Mouse (Mus musculus) kidney, adult 11 months (tissue): Measurements from ENCODE around the gene 2410131K14Rik.
A peak's percentile ranks its signal among the peaks of the same experiment; 100 is the strongest.

Source experiments
- DNase-seq: peaks from one replicate; pipeline ENCODE4 v3.0.0; 2022

Gene 2410131K14Rik

GRCm38 (mm10) chr5:118262418-118262817 lies 17.4 kb downstream of the 2410131K14Rik start:
- DNase-seq: no peak

GRCm38 (mm10) chr5:118264279-118264678 lies 19.3 kb downstream of the 2410131K14Rik start:
- no peak for DNase-seq

GRCm38 (mm10) chr5:118265366-118265765 lies 20.3 kb downstream of the 2410131K14Rik start:
- no peak for DNase-seq

- no peak for DNase-seq
Observed at GRCm38 (mm10) chr5:118266309-118266708, 21.3 kb downstream of the 2410131K14Rik start.

- peak; percentile 73 for DNase-seq
Observed at GRCm38 (mm10) chr5:118268987-118269386, 24.0 kb downstream of the 2410131K14Rik start.

GRCm38 (mm10) chr5:118271449-118272110 lies 26.6 kb downstream of the 2410131K14Rik start:
- DNase-seq: no peak

GRCm38 (mm10) chr5:118273446-118273845 lies 28.4 kb downstream of the 2410131K14Rik start:
- no peak for DNase-seq

DNA sequence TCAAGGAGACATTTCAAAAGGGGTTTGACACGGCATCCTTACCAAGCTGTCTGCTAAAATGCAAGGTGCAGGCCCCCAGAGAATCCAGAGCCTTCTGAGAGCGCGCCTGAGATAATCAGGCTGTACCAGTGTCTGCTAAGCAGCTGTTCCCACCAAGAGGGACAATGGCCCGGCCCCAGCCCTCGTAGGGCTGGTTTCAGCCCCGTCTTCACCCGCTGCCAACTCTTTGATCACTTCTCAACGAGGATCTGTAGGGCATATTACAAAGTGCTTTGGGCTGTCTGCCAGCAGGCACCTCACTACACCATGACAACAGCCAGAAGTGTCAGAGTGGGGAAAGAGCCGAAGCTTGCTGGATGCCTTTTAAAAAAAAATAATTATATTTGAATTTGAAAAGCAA lies 29.5 kb downstream of the 2410131K14Rik start:
- DNase-seq: no peak

DNA sequence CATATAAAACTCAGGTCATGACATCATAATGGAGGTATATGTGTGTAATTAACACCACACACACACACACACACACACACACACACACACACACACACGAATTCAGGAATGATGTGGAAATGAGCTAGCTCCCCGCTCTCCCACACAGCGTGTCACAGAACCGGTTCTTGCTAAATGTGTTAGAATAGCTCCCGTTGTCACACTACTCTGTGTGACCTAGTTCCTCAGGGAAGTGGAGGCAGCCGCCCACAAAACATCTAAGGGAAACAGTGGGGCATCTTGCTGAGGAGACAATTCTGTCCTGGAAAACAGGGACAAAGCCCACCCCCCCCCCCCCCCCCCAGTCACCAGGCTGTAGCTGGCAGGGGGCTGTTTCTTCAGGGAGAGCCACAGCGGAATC lies 31.3 kb downstream of the 2410131K14Rik start:
- DNase-seq: no peak

GRCm38 (mm10) chr5:118276711-118277110 lies 31.7 kb downstream of the 2410131K14Rik start:
- DNase-seq: no peak

GRCm38 (mm10) chr5:118277741-118278495 lies 32.9 kb downstream of the 2410131K14Rik start:
- DNase-seq: no peak

- DNase-seq: no peak
Observed at GRCm38 (mm10) chr5:118291453-118291852, 46.4 kb downstream of the 2410131K14Rik start.

GRCm38 (mm10) chr5:118292476-118292875 lies 47.4 kb downstream of the 2410131K14Rik start:
- no peak for DNase-seq

DNA sequence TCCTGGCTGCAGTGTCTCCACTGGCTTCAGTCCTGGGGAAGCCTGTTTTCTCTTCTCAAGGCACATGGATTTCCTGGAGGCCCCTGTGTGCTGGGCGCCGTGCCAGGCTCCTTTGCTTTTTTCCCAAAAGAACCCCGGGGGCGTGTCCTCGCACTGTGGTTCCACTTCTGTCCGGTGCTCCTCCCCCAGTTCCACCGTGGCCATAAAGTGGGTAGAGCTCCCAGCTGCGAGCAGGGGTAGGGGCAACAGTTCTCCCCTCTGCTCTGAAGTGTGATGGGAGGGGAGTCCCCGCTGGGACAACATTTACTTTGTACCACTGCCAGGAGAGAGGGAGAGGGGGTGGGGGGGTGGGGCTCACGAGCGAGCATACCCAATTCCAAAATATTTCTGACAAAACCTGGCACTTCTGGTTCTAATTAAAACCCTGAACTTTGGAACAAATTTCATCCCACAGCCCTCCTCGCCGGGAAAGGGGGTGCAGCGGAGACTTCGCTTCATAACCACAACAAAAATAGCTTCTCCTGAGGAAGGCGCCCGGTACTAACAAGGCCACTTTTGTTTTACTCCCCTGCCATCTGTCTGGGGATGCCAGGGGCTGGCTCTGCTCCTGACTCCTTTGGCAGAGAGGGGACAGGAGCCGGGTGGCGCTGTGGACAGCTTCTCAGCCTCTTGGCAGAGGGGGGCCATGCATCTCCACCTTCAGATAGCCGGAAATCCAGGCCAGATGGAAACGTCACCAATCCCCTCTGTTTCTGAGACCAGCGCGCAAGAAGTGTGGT lies 49.2 kb downstream of the 2410131K14Rik start:
- peak; percentile 81 for DNase-seq

DNA sequence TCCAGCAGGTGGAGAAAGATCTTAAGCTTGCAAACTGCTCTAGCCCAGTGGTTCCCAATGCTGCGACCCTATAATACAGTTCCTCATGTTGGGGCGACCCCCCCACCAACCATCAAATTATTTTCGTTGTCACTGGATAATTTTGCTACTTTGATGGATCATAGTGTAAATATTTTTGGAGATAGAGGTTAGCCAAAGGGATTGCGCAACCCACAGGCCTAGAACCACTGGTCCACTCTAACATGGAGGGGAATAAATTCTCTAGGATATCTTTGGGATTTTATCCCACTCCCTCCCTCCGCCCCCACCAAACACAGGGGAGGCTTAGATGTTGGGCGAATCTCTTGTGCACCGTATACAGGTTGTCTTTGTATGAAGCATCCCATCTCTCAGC lies 49.8 kb downstream of the 2410131K14Rik start:
- no peak for DNase-seq

DNA sequence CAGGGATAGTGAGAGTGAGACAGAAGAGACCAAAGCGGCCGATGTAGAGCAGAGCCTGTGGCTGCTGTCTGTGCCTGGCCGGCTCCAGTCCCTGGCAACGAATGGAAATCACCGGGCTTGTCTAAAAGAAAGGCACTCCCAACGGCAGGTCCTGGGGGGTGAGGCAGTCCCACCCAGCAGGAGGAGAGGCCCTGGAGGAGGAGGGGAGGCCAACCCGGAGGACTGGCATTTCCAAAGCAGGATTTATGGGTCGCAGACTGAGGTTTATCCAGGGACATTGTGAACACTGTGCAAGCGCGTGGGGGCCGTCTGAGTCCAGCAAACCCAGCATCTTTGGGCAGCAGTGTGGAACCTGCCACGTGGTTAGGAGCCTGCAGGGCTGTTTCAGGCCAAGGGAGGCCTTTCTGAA lies 52.3 kb downstream of the 2410131K14Rik start:
- DNase-seq: peak; percentile 39

GRCm38 (mm10) chr5:118299720-118300400 lies 54.8 kb downstream of the 2410131K14Rik start:
- DNase-seq: no peak

DNA sequence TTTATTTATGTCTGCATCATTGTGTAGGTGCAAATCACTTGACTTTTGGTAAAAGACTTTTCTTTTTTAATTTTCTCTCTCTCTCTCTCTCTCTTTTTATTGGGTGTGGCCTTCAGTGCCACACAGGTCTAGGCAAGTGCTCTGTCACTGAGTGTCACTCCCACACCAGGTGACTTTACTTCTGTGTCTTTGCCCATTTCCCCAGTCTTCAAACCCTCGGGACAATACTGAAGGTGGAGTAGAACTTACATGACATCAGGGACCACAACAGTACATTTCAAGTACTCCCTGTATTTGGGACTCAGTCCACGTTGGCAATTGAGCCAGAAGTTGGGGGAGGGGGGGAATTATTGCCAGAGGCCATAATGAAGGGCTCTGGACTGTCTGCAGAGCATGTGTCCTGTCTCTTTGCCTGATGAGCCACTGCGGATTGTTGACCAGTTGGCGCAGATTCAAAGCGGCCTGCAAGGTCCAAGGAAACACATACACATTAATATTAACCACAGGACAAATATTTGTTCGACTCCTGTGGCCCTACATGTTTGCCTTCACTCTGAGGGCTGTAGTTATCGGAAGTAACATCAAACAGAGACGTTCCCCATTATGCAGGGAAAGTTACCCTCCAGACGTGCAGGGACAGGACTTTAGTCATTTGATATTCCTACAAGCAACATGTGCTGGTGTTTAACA lies 57.6 kb downstream of the 2410131K14Rik start:
- no peak for DNase-seq

- DNase-seq: no peak
Observed at GRCm38 (mm10) chr5:118304970-118305618, 60.1 kb downstream of the 2410131K14Rik start.

GRCm38 (mm10) chr5:118310389-118310788 lies 65.4 kb downstream of the 2410131K14Rik start:
- no peak for DNase-seq

- DNase-seq: no peak
Observed at GRCm38 (mm10) chr5:118311251-118311650, 66.2 kb downstream of the 2410131K14Rik start.

- no peak for DNase-seq
Observed at GRCm38 (mm10) chr5:118313766-118314165, 68.7 kb downstream of the 2410131K14Rik start.
